Mouse (Mus musculus) splenic B cell, adult 2 months (primary cell): ENCODE data around the gene Trir.

Experiments used
- DNase-seq: peaks from one replicate; pipeline ENCODE4 v3.0.0-alpha.2; 2011; ENCODE audit warnings: low read depth, low spot score
- H3K27me3 ChIP-seq: 2 replicates; pipeline ENCODE4 v1.6.1; 2012; ENCODE audit warnings: mild to moderate bottlenecking, low read length, moderate library complexity, mixed read lengths; ENCODE audit not compliant: control insufficient read depth, poor library complexity, insufficient read depth, severe bottlenecking
- H3K36me3 ChIP-seq: 2 replicates; pipeline ENCODE4 v1.6.1; 2012; ENCODE audit warnings: mild to moderate bottlenecking, low read length, moderate library complexity, mixed read lengths; ENCODE audit not compliant: control insufficient read depth, poor library complexity, insufficient read depth, severe bottlenecking

Gene Trir

GRCm38 (mm10) chr8:85026670-85027515 is at the start of gene Trir:
Gene Trir (plus strand): TSS chr8:85026823.
- Histone ChIP-seq H3K36me3 (peaks cover 3% of the 10 kb centered on the region), H3K27me3 (no peaks in the 10 kb centered on the region)
- DNase-seq = peak; percentile 97

GRCm38 (mm10) chr8:84977435-84978247 is 49.0 kb upstream of the Trir start:
- Histone ChIP-seq H3K36me3 (no peaks in the 10 kb centered on the region), H3K27me3 (no peaks in the 10 kb centered on the region)
- DNase-seq = peak; percentile 87

GRCm38 (mm10) chr8:84978248-84978940 is 48.2 kb upstream of the Trir start, which contains the start of gene Junb:
Gene Junb (minus strand): TSS chr8:84978718.
- H3K27me3 ChIP-seq = no peaks in the 10 kb centered on the region
- peak; percentile 99 for DNase-seq

GRCm38 (mm10) chr8:84979599-84980421 is 46.8 kb upstream of the Trir start:
- H3K27me3 ChIP-seq = no peaks in the 10 kb centered on the region
- peak; percentile 99 for DNase-seq
- no peaks in the 10 kb centered on the region for H3K36me3 ChIP-seq

More at GRCm38 (mm10) chr8:84978248-84978940, 48.2 kb upstream of the Trir start, which contains the start of gene Junb:
- H3K36me3 ChIP-seq = no peaks in the 10 kb centered on the region

- H3K27me3 ChIP-seq = no peaks in the 10 kb centered on the region
- peak; percentile 76 for DNase-seq
- H3K36me3 ChIP-seq = no peaks in the 10 kb centered on the region
These were observed 45.8 kb upstream of the Trir start for GRCm38 (mm10) chr8:84980622-84981358.

GRCm38 (mm10) chr8:84981644-84982498 is 44.8 kb upstream of the Trir start:
- H3K27me3 ChIP-seq = no peaks in the 10 kb centered on the region
- no peaks in the 10 kb centered on the region for H3K36me3 ChIP-seq
- peak; percentile 52 for DNase-seq

- no peaks in the 10 kb centered on the region for H3K36me3 ChIP-seq
- peak; percentile 61 for DNase-seq
These were observed 44.1 kb upstream of the Trir start for GRCm38 (mm10) chr8:84982499-84983011.

GRCm38 (mm10) chr8:84984294-84985048 is 42.2 kb upstream of the Trir start:
- Histone ChIP-seq H3K27me3 (no peaks in the 10 kb centered on the region), H3K36me3 (no peaks in the 10 kb centered on the region)
- DNase-seq = peak; percentile 72

More at GRCm38 (mm10) chr8:84982499-84983011, 44.1 kb upstream of the Trir start:
- H3K27me3 ChIP-seq = no peaks in the 10 kb centered on the region

GRCm38 (mm10) chr8:84985049-84985683 is 41.5 kb upstream of the Trir start:
- no peaks in the 10 kb centered on the region for H3K36me3 ChIP-seq
- no peaks in the 10 kb centered on the region for H3K27me3 ChIP-seq
- no peak for DNase-seq

GRCm38 (mm10) chr8:84985684-84986378 is 40.8 kb upstream of the Trir start:
- DNase-seq = peak; percentile 99
- Histone ChIP-seq H3K27me3 (no peaks in the 10 kb centered on the region), H3K36me3 (no peaks in the 10 kb centered on the region)

GRCm38 (mm10) chr8:84986379-84986945 is 40.2 kb upstream of the Trir start:
- Histone ChIP-seq H3K27me3 (no peaks in the 10 kb centered on the region), H3K36me3 (no peaks in the 10 kb centered on the region)
- no peak for DNase-seq
